Mouse (Mus musculus) CD4-positive, CD25-positive, alpha-beta regulatory T cell, adult 4 months (primary cell): ENCODE data around the gene Msh4. TPM values are rescaled to one million over a fixed set of nuclear protein-coding genes. Genes with fewer than 3 reads are reported as not detected.
A peak's percentile ranks its signal among the peaks of the same experiment; 100 is the strongest.
"Not testable (repeated sequence)": the region's sequence is repeated elsewhere in the genome, so short reads cannot be mapped to it uniquely, and the experiment has no call there.

Experiments used
- ATAC-seq: one replicate; pipeline ENCODE4 v1.8.0; 2017
- polyA plus RNA-seq, 2 experiments: library from polyadenylated mRNA; unstranded; fragments of 100-300 nt; shearing (Covaris generic); gene quantifications; one replicate each; pipeline ENCODE4 v1.2.1; 2017

Msh4 gene
- polyA plus RNA-seq, 2 experiments from 2014 or later, result not detected

DNA sequence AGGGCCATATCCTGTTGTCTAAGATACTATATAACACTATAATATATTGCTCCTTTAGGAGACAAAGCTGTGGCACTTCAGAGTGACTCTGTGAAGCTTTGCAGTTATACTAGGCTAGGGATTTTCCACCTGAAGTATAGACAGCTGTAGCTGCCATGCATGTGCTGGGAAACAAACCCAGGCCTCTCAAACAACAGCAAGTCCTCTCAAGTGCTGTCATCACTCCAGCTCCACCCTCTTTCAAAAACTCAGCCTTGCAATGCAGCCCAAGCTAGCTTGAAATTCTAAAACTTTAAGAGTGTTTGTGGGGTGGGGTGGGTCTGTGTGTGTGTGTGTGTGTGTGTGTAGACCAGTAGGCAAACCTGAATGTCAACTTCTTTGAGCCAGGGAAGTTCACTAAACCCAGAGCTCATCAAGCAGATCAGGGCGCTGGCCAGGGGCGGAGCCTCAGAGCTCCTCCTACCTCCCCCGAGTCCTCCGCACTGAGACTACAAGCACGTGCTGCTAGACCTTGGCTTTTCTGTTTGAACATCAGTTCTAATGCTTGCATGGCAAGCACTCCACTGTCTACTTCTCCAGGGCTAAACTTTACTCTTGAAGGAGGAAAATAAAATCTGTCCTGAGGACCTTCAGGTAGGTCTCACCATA lies 56.4 kb downstream of the Msh4 start:
- no peak for ATAC-seq

DNA sequence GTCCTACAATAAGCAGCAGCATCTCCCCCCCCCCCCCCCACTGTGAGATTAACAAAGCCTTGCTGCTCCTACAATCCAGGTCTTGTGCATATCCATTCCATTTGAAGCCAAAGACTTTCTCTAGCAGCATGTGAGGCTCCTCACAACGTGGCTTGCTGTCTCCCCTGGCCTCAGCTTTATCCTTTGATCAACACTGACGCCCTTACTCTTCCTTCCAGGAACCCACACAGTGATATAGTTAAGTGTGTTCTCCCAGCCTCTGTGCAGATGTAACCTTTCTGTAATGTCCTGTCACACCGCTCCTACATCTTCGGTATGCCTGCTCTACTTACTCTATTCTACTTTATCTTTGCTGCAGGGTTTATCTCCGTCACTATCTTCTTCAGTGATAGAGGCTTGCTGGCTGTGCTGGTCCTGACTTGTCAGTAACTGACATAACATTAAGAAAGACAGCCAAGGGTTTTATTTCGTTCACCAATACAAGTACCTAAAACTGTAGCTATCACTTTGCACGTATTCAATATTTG lies 58.7 kb downstream of the Msh4 start:
- ATAC-seq, result no peak

DNA sequence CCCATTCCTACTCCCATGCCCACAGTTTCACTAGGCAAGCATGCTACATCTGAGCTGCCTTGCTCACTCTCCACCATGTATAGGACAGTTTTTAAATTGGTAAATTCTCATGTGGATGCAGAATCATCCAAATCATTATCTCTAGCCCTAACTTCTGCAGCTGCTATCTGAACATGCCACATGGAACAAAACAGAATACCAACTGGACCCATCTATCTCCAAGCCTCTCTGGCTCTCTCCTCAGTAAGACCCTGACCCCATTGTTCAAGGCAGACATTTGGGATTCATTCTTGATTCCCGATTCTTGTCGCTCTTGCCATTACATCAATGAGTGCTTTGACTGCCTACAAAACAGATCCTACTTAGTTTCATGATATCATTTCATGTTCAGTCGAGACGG lies 59.8 kb downstream of the Msh4 start:
- ATAC-seq, result no peak

DNA sequence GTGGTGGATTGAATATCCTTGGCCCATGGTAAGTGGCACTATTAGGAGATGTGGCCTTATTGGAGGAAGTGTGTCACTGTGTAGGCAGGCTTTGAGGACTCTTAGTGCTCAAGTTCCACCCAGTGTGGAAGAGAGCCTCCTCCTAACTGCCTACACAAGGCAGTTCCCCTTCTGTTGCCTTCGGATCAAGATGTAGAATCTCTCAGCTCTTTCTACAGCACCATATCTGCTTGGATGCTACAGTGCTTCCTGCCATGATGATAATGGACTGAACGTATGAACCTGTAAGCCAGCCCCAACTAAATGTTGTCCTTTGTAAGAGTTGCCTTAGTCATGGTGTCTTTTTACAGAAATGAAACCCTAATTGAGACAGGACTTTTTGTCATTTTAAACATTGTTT lies 60.4 kb downstream of the Msh4 start:
- ATAC-seq, result no peak

DNA sequence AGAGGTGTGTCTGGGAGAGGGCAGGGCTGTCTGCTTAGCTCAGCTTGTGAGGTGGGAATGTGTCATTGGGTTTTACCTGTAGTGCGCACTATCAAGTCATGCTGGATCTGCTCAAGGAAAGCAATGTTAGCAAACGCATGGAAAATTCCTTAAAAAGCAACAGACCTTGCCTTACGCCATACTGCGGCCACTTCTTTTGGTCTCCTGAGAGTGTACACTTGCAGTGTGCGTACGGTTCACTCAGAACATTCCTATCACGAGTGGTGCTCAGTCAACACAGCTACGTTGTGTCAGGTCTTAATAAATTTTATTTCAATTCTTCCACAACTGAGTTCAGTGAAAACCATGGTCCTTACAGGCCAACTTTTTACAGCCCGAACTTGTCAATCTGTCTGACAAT lies 61.2 kb downstream of the Msh4 start:
- ATAC-seq, result no peak

DNA sequence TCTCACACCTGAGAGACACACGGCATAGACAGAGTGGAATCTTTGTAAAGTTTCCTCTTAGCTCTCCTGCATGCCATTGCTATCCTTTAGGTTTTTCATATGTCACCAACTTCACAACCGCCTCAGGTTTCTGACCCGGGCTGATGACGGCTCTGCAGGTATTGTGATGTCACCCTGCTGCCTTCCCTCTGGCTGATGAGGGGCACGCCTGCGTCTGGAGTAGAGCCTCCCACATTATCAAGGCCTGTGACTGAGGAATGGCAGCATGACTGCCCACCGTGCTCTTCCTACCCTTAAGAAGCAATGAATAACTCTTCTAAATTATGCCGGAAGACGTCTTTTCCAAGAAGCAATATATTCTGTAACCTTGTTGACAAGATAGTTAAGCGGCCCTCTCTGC lies 61.9 kb downstream of the Msh4 start, which contains the start of gene Asb17:
TSS of gene Asb17 (plus strand) at position 180 of the 400 bp plus-strand sequence.
- ATAC-seq, result no peak

DNA sequence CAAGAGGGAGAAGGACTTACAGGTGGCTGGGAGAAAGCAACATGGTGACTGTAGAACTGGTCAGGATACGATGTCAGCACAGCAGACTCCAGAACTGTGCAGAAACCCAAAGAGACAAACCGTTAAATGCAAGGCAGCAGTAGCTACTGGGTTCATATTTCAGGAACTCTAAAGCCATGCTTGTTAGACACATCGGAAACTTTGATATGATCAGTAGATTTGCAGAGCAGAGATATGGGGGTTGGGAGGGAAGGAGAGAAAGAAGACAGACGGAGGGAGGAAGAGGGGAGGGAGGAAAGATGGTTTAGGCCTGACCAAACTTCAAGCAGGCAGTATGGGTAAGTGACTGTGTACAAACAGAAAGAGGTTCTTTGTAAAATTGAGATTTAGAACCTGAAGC lies 68.3 kb downstream of the Msh4 start:
- ATAC-seq, result no peak

DNA sequence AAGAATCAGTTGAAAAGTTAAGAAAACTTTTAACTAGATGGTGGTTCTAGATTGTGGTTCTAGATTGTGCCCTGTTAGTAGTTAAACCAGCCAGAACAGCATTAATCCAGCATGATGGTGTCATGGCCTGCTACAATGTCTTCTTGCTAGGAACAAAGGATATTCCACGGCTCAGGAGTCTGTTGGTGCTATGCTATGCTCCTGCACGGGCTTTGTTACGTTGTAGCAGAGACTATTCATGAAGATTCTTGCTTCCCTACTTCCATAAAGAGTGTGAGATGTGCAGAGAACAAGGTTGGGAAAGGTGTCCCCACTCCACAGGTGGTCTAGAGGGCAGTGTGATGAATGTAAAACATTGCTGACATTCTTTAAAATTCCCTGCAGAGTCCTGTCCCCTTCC lies 69.6 kb downstream of the Msh4 start:
- ATAC-seq, result no peak

DNA sequence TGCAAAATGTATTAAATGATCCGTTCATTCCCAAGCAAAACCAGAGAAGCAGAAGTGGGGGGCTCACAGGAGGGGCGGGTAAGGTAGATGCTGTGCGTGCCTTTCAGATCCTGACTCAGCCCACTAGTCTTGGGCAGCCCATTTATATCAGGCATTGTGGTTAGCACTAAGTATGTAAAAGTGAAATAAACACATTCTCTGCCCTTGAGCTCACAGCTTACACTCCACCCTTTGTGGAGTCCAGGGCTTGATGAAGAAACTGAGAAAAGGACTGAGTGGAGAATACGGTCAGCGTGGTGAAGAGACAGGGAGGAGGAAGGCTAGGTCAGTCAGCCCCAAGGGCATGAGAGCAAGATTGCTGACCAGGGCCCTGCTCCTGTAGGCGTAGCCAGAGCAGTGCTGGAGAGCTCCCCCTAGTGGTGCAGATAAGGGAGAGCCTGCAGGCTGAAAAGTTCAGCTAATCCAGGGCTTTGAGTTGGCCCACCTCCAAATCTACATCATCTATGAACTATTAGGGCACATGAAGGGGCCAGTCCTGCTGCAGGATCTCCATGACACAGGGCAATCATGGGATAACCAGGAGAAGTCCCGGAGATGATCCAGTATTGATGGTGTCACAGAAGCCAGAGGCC lies 70.4 kb downstream of the Msh4 start:
- ATAC-seq, result peak; percentile 54

DNA sequence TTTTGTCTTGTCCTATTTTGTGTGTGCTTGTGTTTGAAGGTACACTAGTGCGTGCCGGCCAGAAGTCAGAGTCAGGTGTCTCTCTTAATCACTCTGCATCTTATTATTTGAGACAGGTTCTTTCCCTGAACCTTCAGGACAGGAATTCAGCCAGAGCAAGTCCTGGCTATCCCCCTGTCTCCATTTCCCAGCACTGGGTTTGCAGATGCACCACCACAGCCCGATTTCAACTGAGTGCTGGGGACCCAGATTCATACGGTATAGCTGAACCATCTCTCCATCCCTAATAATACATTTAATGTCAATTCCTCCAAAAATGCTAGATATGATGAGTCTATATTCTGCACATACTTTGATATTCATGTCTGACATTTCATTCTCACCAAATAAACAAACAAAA lies 71.9 kb downstream of the Msh4 start:
- no peak for ATAC-seq

DNA sequence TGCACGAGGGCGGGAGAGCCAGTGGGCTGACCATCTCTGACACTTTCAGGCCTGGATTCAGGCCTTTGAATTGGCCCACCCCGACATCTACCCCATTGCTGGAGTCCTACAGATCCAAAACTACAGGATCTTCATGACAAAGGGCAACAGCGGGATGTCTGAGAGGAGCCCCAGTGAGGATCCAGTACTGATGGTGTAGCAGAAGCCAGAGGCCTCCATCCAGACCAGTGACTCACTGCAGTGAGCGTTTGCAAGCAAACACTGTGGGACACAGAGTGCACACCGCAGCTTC lies 73.3 kb downstream of the Msh4 start:
- no peak for ATAC-seq

DNA sequence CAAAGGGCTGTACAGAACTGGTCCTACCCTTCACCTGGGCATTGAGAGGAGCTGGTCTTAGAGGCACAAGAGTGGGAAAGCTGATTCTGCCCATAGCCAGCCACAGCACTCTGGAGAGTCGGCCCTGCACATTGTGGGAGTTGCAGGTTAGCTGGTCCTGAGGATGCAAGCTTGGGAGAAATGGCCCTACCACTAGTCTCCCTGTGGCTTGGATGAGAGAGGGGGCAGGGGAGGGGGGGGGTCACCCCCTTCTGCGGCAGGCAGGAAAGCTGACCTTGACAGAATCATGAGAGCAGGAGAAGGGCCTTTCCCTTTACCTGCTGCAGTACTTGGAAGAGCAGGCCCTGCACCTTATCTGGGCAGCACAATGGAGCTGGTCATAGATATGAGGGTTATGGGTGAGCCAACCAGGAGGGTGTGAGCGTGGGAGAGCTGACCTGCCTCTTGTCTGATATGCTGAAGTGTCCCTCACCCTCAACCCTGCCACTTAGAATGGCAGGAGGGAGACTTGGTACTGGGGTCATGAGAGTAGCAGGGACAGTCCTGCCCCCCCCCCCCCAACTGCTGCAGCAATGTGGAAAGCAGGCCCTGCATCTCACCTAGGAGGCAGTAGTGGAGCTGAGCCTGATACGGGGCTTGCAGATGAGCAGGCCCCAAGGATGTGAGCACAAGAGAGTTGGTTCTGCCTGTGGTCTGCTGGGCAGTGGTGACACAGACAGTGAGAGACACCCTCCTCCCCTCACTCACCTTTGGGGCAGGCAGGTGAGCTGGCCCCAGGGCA lies 73.9 kb downstream of the Msh4 start:
- no peak for ATAC-seq

DNA sequence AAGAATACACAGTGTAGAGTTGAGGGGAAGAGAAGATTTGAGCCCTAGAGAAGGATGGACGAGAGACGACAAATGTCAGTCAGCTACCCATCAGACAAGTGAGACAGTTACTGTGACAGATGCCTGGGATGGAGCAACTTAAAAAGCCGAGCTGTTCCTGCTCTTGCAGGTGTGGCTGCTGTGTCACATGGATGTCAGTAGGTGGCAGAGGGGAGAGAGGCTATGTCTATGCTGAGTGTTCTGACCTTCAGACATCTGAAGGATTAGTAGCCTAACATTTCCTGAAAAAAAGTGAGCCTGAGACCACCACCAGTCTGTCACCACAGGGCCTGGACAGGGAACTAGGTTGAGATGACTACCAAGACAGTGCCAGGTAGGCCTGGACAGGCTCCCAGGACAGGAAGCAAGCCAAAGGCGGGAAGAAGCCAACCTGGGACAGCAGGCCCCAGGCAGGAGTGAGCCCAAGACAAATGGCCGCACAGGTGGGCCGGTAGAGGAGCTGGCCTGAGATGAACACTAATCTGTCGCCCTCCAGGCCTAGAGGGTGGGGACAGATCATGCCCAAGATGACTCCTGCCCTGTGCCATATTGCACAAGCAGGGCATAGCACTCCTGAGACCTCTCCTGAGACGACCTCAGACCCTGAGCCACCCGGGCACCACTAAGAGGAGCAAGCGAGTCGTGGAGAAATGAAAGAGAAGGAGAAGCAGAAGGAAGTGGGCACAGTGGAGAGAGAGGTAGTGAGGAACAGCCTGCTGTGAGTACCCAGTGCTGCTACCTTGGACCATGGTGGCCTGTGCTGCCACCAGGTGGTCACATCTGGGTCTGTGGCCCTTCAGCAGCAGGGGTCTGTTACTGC lies 74.7 kb downstream of the Msh4 start:
- ATAC-seq, result no peak

DNA sequence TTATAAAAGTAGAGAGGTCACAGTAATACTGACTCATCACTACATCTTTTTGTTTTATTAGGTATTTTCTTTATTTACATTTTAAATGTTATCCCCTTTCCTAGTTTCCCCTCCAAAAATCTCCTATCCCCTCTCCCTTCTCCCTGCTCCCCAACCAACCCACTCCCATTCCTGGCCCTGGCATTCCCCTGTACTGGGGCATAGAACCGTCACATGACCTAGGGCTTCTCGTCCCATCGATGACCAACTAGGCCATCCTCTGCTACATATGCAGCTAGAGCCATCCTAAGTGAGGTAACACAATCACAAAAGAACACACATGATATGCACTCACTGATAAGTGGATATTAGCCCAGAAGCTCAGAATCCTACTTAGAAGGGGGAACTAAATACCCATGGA lies 76.2 kb downstream of the Msh4 start:
- not testable (repeated sequence) for ATAC-seq

DNA sequence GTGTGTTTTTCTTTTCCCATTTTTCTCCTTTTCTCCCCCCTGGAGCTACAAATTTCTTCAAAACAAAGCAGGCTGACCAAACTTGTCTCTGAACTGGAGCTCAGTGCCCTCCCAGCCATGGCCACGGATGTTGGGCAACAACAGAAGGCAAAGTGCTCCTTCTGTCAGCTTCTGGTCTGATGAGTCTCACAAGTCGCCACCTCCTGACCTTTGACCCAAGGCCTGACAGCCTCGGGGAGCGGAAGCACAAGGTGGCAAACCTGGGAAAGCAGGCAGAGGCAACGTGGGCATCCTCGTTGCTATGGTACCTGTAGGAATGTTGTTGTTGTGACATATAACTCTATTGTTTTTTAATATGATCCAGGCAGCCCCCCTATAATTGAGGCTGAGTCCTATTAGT lies 79.3 kb downstream of the Msh4 start:
- ATAC-seq, result no peak

DNA sequence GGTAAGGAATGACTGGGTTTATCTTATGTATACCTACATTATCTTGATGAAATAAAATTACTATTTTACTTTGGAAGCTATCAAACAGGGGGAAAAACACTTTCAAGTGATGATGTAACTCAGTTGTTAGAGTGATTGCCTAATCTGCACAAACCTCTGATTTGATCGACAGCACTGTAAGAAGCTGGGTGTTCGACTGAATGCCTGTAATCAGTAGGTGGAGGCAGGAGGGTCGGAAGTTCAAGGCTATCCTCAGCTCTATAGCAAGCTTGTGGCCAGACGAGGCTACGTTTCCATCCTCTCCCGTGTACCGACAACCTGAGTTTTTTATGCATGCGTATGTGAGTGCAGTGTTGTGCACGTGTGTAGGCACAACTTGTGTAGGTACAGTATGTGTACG lies 80.7 kb downstream of the Msh4 start:
- no peak for ATAC-seq

DNA sequence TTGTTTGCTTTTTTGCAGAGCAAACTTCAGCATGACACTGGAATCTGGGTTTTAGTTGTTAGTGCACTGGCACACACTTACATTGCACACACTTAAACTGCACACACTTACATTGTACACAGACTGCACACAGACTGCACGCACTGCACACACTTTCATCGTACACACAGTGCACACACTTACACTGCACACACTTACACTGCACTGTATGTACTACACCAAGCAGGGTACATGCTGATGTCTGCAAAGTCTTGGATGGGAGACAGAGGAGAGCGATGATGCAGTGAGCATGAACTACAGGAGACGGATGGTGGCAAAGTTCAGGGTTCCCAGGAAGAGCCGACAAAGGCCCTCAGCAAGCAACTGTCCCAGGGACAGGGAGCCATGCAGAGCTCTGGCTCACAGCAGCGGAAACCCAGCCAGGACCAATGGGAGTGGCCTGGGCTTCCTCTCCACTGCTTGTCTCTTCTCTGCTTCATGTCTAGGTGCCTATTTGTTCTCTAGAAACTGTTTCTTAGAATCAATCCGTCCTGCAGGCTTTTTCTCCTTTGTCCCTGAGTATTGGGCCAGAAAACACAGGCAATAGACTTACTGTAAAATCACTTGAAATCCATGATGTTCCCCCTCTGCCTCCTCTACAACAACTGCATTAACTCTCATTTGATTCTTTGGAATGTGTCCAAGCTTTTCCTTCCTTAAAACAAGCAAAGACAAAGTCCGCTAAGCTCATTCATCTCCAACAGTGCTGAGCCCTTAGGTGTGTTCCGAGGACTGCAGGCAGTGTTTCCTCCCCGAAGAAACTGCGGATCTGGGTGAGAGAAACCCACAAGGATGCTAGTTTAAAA lies 82.0 kb downstream of the Msh4 start:
- ATAC-seq, result no peak

DNA sequence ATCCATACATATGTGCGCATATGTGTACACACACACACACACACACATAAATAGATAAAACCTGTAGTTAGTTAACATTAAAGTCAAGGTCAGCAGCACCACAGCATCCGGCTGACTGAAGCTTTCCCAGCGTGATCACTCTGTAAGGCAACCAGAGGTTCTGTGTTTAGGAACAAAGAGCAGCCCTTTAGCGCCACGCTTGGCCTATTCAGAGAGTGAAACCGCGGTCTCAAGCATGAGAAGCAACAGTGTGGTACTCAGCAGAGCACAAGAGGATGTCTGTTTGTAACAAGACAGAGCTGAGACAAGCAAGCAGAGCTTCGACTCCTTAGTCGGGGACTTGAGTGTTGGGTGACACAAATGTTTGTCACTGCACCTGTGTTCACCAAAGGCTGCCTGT lies 86.5 kb downstream of the Msh4 start:
- ATAC-seq, result no peak

DNA sequence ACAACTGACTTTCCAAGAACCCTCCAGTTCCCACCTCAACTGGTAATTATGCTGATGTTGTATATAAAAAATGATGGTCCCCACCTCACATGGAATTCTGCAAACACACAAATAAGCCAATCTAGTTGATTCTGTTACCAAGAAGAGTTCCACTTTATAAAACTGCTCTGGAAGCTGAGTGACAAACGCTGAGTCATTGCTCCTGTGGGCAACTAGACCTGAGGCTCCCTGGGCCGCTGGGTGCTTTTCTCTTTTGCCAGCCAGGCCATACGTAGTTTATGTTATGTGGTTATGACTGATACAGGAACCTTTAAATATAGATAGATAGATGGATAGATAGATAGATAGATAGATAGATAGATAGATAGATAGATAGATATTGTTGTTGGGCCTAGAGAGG lies 87.2 kb downstream of the Msh4 start:
- ATAC-seq, result no peak

DNA sequence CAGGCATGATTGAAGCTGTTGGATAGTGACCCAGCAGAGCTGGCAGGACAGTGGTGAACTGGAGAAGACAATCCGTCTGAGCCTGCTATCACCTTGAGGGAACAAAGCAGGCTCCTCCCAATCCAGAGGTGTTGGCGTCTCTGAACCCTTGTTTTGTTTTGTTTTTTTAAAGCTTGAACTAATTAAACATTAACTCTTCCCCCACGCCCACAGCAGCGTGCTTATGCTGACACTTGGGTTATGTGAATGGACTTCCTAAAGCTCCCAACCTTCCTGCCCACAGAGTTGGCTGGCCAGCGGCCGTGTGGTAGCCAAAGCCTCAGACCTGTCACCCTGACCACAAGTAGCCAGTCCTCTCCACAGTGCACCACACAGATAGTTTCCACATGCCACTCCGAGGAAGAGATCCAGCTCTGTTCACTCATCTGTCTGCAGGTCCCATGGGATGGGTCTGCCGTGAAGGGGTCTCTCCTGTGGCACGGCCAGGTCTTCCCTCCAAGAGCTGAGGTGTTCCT lies 88.5 kb downstream of the Msh4 start:
- no peak for ATAC-seq

DNA sequence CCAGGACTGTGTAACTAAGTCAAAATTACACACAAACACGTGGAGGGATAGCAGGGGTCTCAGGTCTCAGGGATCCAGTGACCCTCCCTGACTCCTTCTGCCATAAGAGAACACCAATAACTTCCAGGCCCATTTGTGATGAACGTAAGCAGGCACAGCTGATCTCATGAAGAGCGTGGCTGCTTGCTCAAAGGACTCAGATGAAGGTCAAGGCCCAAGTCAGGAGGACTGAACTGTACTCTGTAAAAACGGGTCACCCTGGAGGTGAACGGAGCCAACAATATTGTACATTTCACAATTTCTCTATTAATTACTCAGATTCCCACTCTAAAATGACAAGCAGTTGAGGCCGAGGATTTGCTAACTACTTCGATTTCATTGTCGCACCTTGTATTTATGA lies 91.9 kb downstream of the Msh4 start:
- ATAC-seq, result no peak

DNA sequence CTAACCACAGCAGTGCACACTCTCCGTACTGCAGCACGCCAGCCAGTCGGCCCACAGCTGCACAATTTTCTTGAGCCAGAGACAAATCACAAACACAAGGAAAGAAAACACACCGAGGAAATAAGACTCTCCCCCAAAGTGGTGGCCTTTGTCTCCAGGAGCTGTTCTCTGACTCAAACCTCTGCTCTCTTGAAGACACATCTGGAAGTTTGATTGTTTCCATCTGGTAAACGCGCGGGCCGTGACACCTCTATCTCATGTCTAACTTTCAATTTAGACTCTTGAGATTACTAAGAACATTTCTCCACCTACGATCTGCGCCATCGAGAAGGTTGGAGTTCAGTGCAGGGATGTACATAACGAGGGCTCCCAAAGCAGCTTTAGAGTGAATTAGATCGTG lies 97.5 kb downstream of the Msh4 start:
- ATAC-seq, result no peak
